Mouse (Mus musculus) heart, embryonic 10.5 days (tissue): Measurements from ENCODE around the gene Snd1. TPM values are rescaled to one million over a fixed set of nuclear protein-coding genes. Genes with fewer than 3 reads are reported as not detected.

Source experiments
- DNase-seq: peaks from one replicate; pipeline ENCODE4 v3.0.0-alpha.2; 2017; ENCODE audit warnings: low spot score
- H3K27ac ChIP-seq: fragments of 300-500 bp; sonication (generic); 2 replicates; pipeline ENCODE4 v1.5.1; 2016; ENCODE audit warnings: mild to moderate bottlenecking
- H3K27me3 ChIP-seq: fragments of 300-500 bp; sonication (generic); 2 replicates; pipeline ENCODE4 v1.6.1; 2016; ENCODE audit warnings: mild to moderate bottlenecking; ENCODE audit not compliant: poor library complexity, insufficient read depth, severe bottlenecking
- H3K36me3 ChIP-seq: fragments of 300-500 bp; sonication (generic); 2 replicates; pipeline ENCODE4 v1.6.1; 2016; ENCODE audit warnings: mild to moderate bottlenecking, moderate library complexity
- H3K4me1 ChIP-seq: fragments of 300-500 bp; sonication (generic); 2 replicates; pipeline ENCODE4 v1.6.1; 2016; ENCODE audit warnings: mild to moderate bottlenecking
- H3K4me3 ChIP-seq: fragments of 300-500 bp; sonication (generic); 2 replicates; pipeline ENCODE4 v1.5.1; 2016; ENCODE audit warnings: mild to moderate bottlenecking, moderate library complexity
- H3K9me3 ChIP-seq: fragments of 300-500 bp; sonication (generic); 2 replicates; pipeline ENCODE4 v1.6.1; 2016; ENCODE audit warnings: mild to moderate bottlenecking, moderate library complexity
- WGBS: fragments of 180-500 bp; shearing (Covaris S2); methylation state at CpG from one replicate; pipeline ENCODE4 v1.1.7; 2016; 5-methylcytosine and 5-hydroxymethylcytosine counted together
- polyA plus RNA-seq: library from polyadenylated mRNA; unstranded; fragments of >200 nt; fragmentation: Nextera tagmentation; extraction: Ambion mirVana; gene quantifications from 2 replicates; pipeline ENCODE4 v1.2.1, GENCODE M21; 2016

The Snd1 gene
- polyA plus RNA-seq, 1 experiment from 2014 or later, result 120 TPM

GRCm38 (mm10) chr6:28527459-28527858 lies 52.5 kb downstream of the Snd1 start:
- no peak for DNase-seq
- Histone ChIP-seq H3K27me3 (no peaks in the 10 kb centered on the region), H3K27ac (no peak overlapping the region), H3K9me3 (no peaks in the 10 kb centered on the region), H3K4me1 (no peaks in the 10 kb centered on the region), H3K36me3 (peaks cover 80% of the 10 kb centered on the region), H3K4me3 (no peak overlapping the region)
- WGBS, result 91% methylated on average over 10 of the region's 10 CpGs

- 94% methylated on average over 6 of the region's 6 CpGs for WGBS
- DNase-seq, result no peak
- Histone ChIP-seq H3K4me3 (no peak overlapping the region), H3K9me3 (no peaks in the 10 kb centered on the region), H3K36me3 (peaks cover 80% of the 10 kb centered on the region), H3K27me3 (no peaks in the 10 kb centered on the region), H3K27ac (no peak overlapping the region), H3K4me1 (no peaks in the 10 kb centered on the region)
Measured at GRCm38 (mm10) chr6:28528208-28528607, 53.3 kb downstream of the Snd1 start.

- Histone ChIP-seq H3K4me3 (no peak overlapping the region), H3K36me3 (peaks cover 39% of the 10 kb centered on the region), H3K27ac (no peak overlapping the region), H3K9me3 (no peaks in the 10 kb centered on the region), H3K27me3 (no peaks in the 10 kb centered on the region), H3K4me1 (no peaks in the 10 kb centered on the region)
- WGBS, result 90% methylated on average over 5 of the region's 5 CpGs
- no peak for DNase-seq
Measured at GRCm38 (mm10) chr6:28536464-28536863, 61.5 kb downstream of the Snd1 start.

- Histone ChIP-seq H3K4me1 (no peaks in the 10 kb centered on the region), H3K27me3 (no peaks in the 10 kb centered on the region), H3K27ac (no peak overlapping the region), H3K4me3 (no peak overlapping the region), H3K9me3 (no peaks in the 10 kb centered on the region), H3K36me3 (peaks cover 28% of the 10 kb centered on the region)
- no peak for DNase-seq
- WGBS, result 81% methylated on average over 10 of the region's 10 CpGs
Measured at GRCm38 (mm10) chr6:28537851-28538527, 63.0 kb downstream of the Snd1 start.

GRCm38 (mm10) chr6:28542298-28542701 lies 67.4 kb downstream of the Snd1 start:
- Histone ChIP-seq H3K27ac (no peak overlapping the region), H3K27me3 (no peaks in the 10 kb centered on the region), H3K9me3 (no peaks in the 10 kb centered on the region), H3K4me1 (no peaks in the 10 kb centered on the region), H3K4me3 (no peak overlapping the region), H3K36me3 (peaks cover 34% of the 10 kb centered on the region)
- WGBS, result 79% methylated on average over 6 of the region's 6 CpGs
- no peak for DNase-seq

- WGBS, result 88% methylated on average over 2 of the region's 2 CpGs
- H3K9me3 ChIP-seq, result no peaks in the 10 kb centered on the region
- H3K4me1 ChIP-seq, result no peaks in the 10 kb centered on the region
- no peak overlapping the region for H3K4me3 ChIP-seq
- DNase-seq, result no peak
- H3K27me3 ChIP-seq, result no peaks in the 10 kb centered on the region
- peaks cover 38% of the 10 kb centered on the region for H3K36me3 ChIP-seq
- H3K27ac ChIP-seq, result no peak overlapping the region
Measured at GRCm38 (mm10) chr6:28546943-28547342, 72.0 kb downstream of the Snd1 start.

- 87% methylated on average over 2 of the region's 2 CpGs for WGBS
- DNase-seq, result no peak
- Histone ChIP-seq H3K27me3 (no peaks in the 10 kb centered on the region), H3K4me3 (no peak overlapping the region), H3K27ac (no peak overlapping the region), H3K4me1 (peaks cover 1% of the 10 kb centered on the region; the same call in 1 of the 2 replicates), H3K9me3 (no peaks in the 10 kb centered on the region), H3K36me3 (peaks cover 36% of the 10 kb centered on the region)
Measured at GRCm38 (mm10) chr6:28549374-28549773, 74.4 kb downstream of the Snd1 start.

GRCm38 (mm10) chr6:28550255-28551004 lies 75.5 kb downstream of the Snd1 start:
- no peaks in the 10 kb centered on the region for H3K9me3 ChIP-seq
- 84% methylated on average over 7 of the region's 7 CpGs for WGBS
- no peaks in the 10 kb centered on the region for H3K27me3 ChIP-seq
- peaks cover 12% of the 10 kb centered on the region for H3K4me1 ChIP-seq
- peaks cover 27% of the 10 kb centered on the region for H3K36me3 ChIP-seq
- H3K27ac ChIP-seq, result no peak overlapping the region
- no peak for DNase-seq
- no peak overlapping the region for H3K4me3 ChIP-seq

- Histone ChIP-seq H3K4me1 (peaks cover 15% of the 10 kb centered on the region), H3K9me3 (no peaks in the 10 kb centered on the region), H3K27ac (no peak overlapping the region), H3K4me3 (no peak overlapping the region), H3K27me3 (no peaks in the 10 kb centered on the region), H3K36me3 (peaks cover 14% of the 10 kb centered on the region; the same call in 1 of the 2 replicates)
- 97% methylated on average over 1 of the region's 1 CpGs for WGBS
- no peak for DNase-seq
Measured at GRCm38 (mm10) chr6:28554470-28554869, 79.5 kb downstream of the Snd1 start.

GRCm38 (mm10) chr6:28555002-28555401 lies 80.1 kb downstream of the Snd1 start:
- Histone ChIP-seq H3K4me3 (no peak overlapping the region), H3K4me1 (peaks cover 15% of the 10 kb centered on the region), H3K9me3 (no peaks in the 10 kb centered on the region), H3K36me3 (peaks cover 12% of the 10 kb centered on the region; the same call in 1 of the 2 replicates), H3K27ac (no peak overlapping the region), H3K27me3 (no peaks in the 10 kb centered on the region)
- DNase-seq, result no peak
- 48% methylated on average over 6 of the region's 6 CpGs for WGBS

GRCm38 (mm10) chr6:28555428-28555827 lies 80.5 kb downstream of the Snd1 start:
- 88% methylated on average over 7 of the region's 7 CpGs for WGBS
- no peak overlapping the region for H3K27ac ChIP-seq
- peaks cover 15% of the 10 kb centered on the region for H3K4me1 ChIP-seq

GRCm38 (mm10) chr6:28557728-28558127 lies 82.8 kb downstream of the Snd1 start:
- H3K4me3 ChIP-seq, result no peak overlapping the region
- no peaks in the 10 kb centered on the region for H3K27me3 ChIP-seq
- peaks cover 11% of the 10 kb centered on the region; the same call in 1 of the 2 replicates for H3K36me3 ChIP-seq
- 90% methylated on average over 6 of the region's 6 CpGs for WGBS
- no peak for DNase-seq
- peaks cover 15% of the 10 kb centered on the region for H3K4me1 ChIP-seq
- no peak overlapping the region for H3K27ac ChIP-seq
- no peaks in the 10 kb centered on the region for H3K9me3 ChIP-seq

More at GRCm38 (mm10) chr6:28555428-28555827, 80.5 kb downstream of the Snd1 start:
- no peak for DNase-seq
- H3K4me3 ChIP-seq, result no peak overlapping the region
- H3K36me3 ChIP-seq, result peaks cover 15% of the 10 kb centered on the region; the same call in 1 of the 2 replicates
- no peaks in the 10 kb centered on the region for H3K9me3 ChIP-seq
- H3K27me3 ChIP-seq, result no peaks in the 10 kb centered on the region

- no peak overlapping the region for H3K27ac ChIP-seq
- peaks cover 14% of the 10 kb centered on the region for H3K4me1 ChIP-seq
- H3K36me3 ChIP-seq, result peaks cover 12% of the 10 kb centered on the region; the same call in 1 of the 2 replicates
- no peaks in the 10 kb centered on the region for H3K9me3 ChIP-seq
- H3K27me3 ChIP-seq, result no peaks in the 10 kb centered on the region
- no peak overlapping the region for H3K4me3 ChIP-seq
- no peak for DNase-seq
- WGBS, result 89% methylated on average over 2 of the region's 2 CpGs
Measured at GRCm38 (mm10) chr6:28559419-28559818, 84.5 kb downstream of the Snd1 start.
